Mouse (Mus musculus) midbrain, embryonic 16.5 days (tissue): ENCODE data around the gene Mcu. TPM values are rescaled to one million over a fixed set of nuclear protein-coding genes. Genes with fewer than 3 reads are reported as not detected.

Experiments used
- ATAC-seq: fragments of 200-750 bp; cut with Nextera tagmentation; 2 replicates; pipeline ENCODE4 v1.8.0; 2017; ENCODE audit warnings: moderate TSS enrichment
- H3K27ac ChIP-seq: fragments of 300-500 bp; sonication (generic); 2 replicates; pipeline ENCODE4 v1.5.1; 2014; ENCODE audit warnings: mild to moderate bottlenecking, low read length, mixed read lengths
- H3K27me3 ChIP-seq: fragments of 300-500 bp; sonication (generic); 2 replicates; pipeline ENCODE4 v1.6.1; 2014; ENCODE audit warnings: low read depth, low read length, mixed read lengths; ENCODE audit not compliant: control insufficient read depth, insufficient read depth
- H3K36me3 ChIP-seq: fragments of 300-500 bp; sonication (generic); 2 replicates; pipeline ENCODE4 v1.6.1; 2014; ENCODE audit warnings: mild to moderate bottlenecking, low read length, moderate library complexity, mixed read lengths; ENCODE audit not compliant: control insufficient read depth, insufficient read depth
- H3K4me1 ChIP-seq: fragments of 300-500 bp; sonication (generic); 2 replicates; pipeline ENCODE4 v1.6.1; 2014; ENCODE audit warnings: mild to moderate bottlenecking, low read length, mixed read lengths; ENCODE audit not compliant: control insufficient read depth, insufficient read depth
- H3K4me2 ChIP-seq: fragments of 300-500 bp; sonication (generic); 2 replicates; pipeline ENCODE4 v1.6.1; 2014; ENCODE audit warnings: mild to moderate bottlenecking, low read length, mixed read lengths
- H3K4me3 ChIP-seq: fragments of 300-500 bp; sonication (generic); 2 replicates; pipeline ENCODE4 v1.5.1; 2014; ENCODE audit warnings: low read depth, mild to moderate bottlenecking, low read length, moderate library complexity, mixed read lengths
- H3K9ac ChIP-seq: fragments of 300-500 bp; sonication (generic); 2 replicates; pipeline ENCODE4 v1.6.1; 2014; ENCODE audit warnings: low read depth, low read length, mixed read lengths
- H3K9me3 ChIP-seq: fragments of 300-500 bp; sonication (generic); replicated peaks from 2 replicates; pipeline ENCODE4 v1.6.1; 2014; ENCODE audit warnings: mild to moderate bottlenecking, low read length, mixed read lengths; ENCODE audit not compliant: control insufficient read depth, poor library complexity, severe bottlenecking
- WGBS: fragments of 180-500 bp; shearing (Covaris S2); extraction: QIAGEN DNeasy Blood & Tissue Kit; methylation state at CpG from one replicate; pipeline ENCODE4 v1.1.7; 2014; 5-methylcytosine and 5-hydroxymethylcytosine counted together
- polyA plus RNA-seq: library from polyadenylated mRNA; unstranded; fragments of >200 nt; fragmentation: Nextera tagmentation; extraction: Ambion mirVana; gene quantifications from 2 replicates; pipeline ENCODE4 v1.2.1, GENCODE M21; 2015

The Mcu gene
- polyA plus RNA-seq, 1 experiment from 2014 or later = 36.4 TPM

DNA sequence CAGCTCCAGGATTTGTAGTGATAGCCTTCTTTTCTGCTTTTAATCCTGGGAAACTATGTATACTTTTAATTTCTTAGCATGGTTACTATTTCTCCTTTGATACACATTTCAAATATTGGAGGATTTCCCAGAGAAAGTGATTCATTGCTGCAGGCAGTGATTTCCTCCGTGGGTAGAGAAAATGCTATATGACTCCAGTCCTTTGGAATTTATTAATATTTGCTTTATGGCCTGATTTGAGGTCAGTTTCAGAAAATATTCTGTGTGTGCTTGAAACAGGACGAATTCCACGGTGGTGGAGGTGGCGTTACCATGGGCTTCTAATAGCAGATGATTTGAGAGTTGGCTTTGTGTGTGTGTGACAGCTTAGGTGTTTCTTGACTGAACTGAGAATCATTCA lies 107.3 kb downstream of the Mcu start:
- no peak for ATAC-seq
- H3K27me3 ChIP-seq = no peaks in the 10 kb centered on the region
- 77% methylated on average over 4 of the region's 4 CpGs for WGBS
- no peaks in the 10 kb centered on the region for H3K36me3 ChIP-seq
- no peak overlapping the region for H3K27ac ChIP-seq
- no peak overlapping the region for H3K4me3 ChIP-seq
- peaks cover 5% of the 10 kb centered on the region for H3K4me1 ChIP-seq
- H3K9ac ChIP-seq = no peak overlapping the region
- no peak overlapping the region for H3K4me2 ChIP-seq
- H3K9me3 ChIP-seq = no peaks in the 10 kb centered on the region

DNA sequence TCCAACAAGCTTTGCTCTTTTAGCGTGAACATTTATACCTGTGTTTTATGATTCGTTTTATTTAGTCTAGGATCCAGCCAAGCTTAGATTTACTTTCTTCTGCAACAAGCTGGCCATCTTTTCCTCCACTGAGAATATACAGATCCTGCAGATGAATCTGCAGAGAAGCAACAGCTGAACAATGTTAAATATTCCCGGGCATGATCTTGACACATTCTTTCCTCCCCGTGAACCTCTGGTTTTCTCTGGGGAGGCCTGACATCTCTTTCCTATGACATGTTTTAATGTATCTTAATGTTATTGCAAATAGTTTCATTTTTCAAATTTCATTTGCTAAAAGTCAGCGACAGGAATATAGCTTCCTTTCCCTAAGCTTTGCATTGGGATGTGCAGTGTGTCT lies 109.8 kb downstream of the Mcu start:
- H3K27me3 ChIP-seq = no peaks in the 10 kb centered on the region
- no peak for ATAC-seq
- H3K36me3 ChIP-seq = no peaks in the 10 kb centered on the region
- H3K4me1 ChIP-seq = peaks cover 5% of the 10 kb centered on the region
- no peaks in the 10 kb centered on the region for H3K9me3 ChIP-seq
- no peak overlapping the region for H3K27ac ChIP-seq
- H3K4me3 ChIP-seq = no peak overlapping the region
- H3K4me2 ChIP-seq = no peak overlapping the region
- WGBS = 87% methylated on average over 5 of the region's 5 CpGs
- no peak overlapping the region for H3K9ac ChIP-seq

DNA sequence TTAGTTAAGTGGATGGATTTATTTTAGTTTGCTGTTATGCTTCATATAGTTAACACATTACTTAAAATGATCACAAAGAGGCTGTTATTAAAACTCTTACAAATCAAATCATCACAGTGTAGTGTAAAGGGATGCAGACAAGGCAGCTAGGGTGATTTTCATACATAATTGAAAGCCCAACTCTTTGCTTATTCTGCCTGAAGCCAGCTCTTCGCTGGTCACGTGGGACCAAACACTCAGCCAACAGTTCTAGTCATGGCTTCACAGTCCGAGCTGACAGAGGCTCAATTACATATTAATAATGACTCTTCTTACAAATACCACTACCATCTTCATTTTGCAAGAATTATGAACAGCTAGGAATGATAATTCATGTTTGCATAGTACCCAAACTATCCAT lies 112.2 kb downstream of the Mcu start:
- no peaks in the 10 kb centered on the region for H3K27me3 ChIP-seq
- H3K4me1 ChIP-seq = peaks cover 3% of the 10 kb centered on the region
- ATAC-seq = peak; percentile 76
- no peaks in the 10 kb centered on the region for H3K36me3 ChIP-seq
- no peak overlapping the region for H3K4me3 ChIP-seq
- H3K9ac ChIP-seq = no peak overlapping the region
- H3K9me3 ChIP-seq = no peaks in the 10 kb centered on the region
- no peak overlapping the region for H3K27ac ChIP-seq
- WGBS = 38% methylated on average over 3 of the region's 3 CpGs
- no peak overlapping the region; the same call in 1 of the 2 replicates for H3K4me2 ChIP-seq

DNA sequence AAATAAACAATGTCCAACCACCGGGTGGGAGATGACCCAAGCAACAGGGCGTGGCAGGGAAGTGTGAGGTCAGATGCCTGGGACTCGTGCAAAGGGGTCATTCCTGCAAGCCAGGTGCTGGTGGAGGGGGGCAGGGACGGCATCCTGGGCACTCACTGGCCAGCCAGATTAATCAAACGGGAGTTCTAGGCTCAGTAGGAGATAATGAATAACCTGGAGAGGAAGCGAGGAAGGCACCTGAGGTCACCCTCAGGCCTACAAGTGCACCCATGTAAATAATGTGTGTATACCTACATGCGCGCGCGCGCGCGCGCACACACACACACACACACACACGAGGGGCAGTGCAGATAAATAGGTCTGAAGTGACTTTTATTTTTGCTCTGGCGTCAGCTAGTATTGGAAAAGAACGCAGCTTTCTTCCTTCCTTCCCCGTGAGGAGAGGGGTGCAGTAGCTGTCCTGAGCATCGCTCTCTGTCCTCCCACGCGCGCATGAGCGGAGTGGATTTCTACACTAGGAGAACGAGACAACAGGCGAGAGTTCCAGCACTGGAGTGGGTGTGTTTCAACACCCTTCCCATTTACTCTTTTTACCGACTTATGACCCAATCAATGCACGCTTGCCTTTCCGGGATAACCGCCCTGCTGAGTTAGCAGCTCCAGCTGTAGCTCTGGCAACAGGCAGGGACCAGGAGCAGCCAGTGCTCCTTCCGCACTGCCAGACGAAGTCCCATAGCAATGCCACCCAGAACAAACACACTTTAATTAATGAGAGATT lies 112.9 kb downstream of the Mcu start:
- Histone ChIP-seq H3K27ac (no peak overlapping the region), H3K4me1 (peaks cover 3% of the 10 kb centered on the region), H3K27me3 (no peaks in the 10 kb centered on the region), H3K4me3 (peak overlapping the region; percentile 0; the same call in 1 of the 2 replicates), H3K4me2 (peak overlapping the region; percentile 44), H3K9me3 (no peaks in the 10 kb centered on the region), H3K9ac (no peak overlapping the region), H3K36me3 (no peaks in the 10 kb centered on the region)
- 52% methylated on average over 31 of the region's 31 CpGs for whole genome bisulfite sequencing
- peak; percentile 70 for ATAC-seq

DNA sequence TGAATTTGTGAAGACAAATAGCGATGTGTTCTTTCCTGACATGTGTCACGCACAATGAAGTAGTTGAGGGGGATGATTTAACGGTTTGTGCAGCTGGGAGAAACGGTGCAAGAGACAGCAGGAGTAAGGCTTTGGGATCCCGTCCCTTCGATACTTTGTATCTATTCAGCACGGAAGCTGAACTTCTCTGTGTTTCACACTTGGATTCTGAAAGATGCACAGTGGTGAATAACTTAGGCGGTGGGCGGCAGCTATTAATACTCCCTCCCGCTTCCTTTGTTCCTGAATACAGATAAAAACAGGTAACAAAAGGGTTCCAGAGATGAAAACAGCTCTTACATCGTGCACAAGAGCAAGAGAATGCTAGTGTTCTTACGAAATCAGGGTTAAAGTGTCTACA lies 114.1 kb downstream of the Mcu start:
- Histone ChIP-seq H3K36me3 (no peaks in the 10 kb centered on the region), H3K9me3 (no peaks in the 10 kb centered on the region), H3K4me3 (no peak overlapping the region), H3K4me1 (peaks cover 3% of the 10 kb centered on the region), H3K4me2 (no peak overlapping the region), H3K27ac (no peak overlapping the region), H3K27me3 (no peaks in the 10 kb centered on the region), H3K9ac (no peak overlapping the region)
- ATAC-seq = no peak
- WGBS = 63% methylated on average over 12 of the region's 12 CpGs

DNA sequence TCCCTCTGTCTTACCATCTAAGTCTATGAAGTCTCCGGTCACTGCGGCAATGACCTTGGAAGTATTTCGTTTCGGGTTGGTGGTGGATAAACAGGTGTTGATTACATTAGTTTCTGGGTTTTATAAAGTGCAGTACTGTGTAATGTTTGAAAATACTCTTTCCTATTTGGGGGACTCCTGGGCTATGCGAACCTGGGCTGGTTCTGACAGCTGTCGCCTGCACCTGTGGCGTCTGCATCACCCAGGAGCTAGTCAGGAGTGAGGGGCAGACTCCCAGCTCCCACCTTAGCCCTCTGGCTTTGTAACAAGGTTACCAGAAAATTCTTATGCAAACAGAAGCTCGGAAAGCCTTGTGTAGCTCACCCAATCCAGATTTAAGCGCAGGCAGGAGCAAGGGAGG lies 114.7 kb downstream of the Mcu start:
- no peaks in the 10 kb centered on the region for H3K27me3 ChIP-seq
- 88% methylated on average over 9 of the region's 9 CpGs for WGBS

DNA sequence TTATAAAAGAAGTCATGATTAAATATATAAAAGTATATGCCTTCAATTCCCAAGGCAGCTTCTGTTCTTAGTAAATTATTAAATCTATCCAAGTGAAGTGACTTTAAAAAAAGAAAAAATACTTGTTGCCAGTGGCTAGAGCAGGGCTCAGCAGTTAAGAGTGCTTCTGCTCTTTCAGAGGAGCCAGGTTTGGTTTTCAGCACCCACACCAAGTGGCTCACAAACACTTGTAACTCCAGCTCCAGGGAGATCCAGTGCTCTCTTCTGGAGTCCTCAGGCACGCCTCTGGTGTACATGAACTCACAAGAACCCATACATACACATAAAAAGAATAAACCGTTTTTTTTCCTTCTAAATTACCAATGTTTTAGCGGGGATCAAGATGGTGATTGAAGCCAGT lies 116.3 kb downstream of the Mcu start:
- WGBS = 85% methylated on average over 3 of the region's 3 CpGs
- no peak overlapping the region for H3K4me3 ChIP-seq
- no peak overlapping the region for H3K27ac ChIP-seq
- peaks cover 3% of the 10 kb centered on the region for H3K4me1 ChIP-seq
- no peaks in the 10 kb centered on the region for H3K9me3 ChIP-seq
- no peak for ATAC-seq
- H3K4me2 ChIP-seq = no peak overlapping the region
- H3K36me3 ChIP-seq = no peaks in the 10 kb centered on the region
- H3K9ac ChIP-seq = no peak overlapping the region
- H3K27me3 ChIP-seq = no peaks in the 10 kb centered on the region

More for the DNA sequence above, 114.7 kb downstream of the Mcu start:
- Histone ChIP-seq H3K4me2 (no peak overlapping the region), H3K9ac (no peak overlapping the region), H3K4me3 (no peak overlapping the region), H3K36me3 (no peaks in the 10 kb centered on the region), H3K4me1 (peaks cover 3% of the 10 kb centered on the region), H3K27ac (no peak overlapping the region), H3K9me3 (no peaks in the 10 kb centered on the region)
- no peak for ATAC-seq

DNA sequence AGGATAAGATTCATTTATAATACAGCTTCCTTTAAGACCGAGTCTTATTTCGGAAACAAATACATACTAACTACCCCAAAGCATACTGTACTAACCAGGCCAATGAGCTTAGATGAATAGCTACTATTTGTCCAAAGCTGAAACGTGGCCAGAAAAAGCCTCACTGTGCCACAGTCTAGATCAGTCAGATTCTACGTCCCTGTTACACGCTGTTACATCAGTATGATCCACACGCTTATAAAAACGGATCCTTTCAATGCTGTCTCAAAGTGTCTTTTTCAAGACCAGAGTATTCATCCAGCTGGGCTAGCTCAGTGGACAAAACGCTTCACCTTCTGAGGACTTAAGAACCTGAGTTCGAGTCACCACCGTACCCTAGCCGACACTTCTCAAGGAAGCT lies 119.5 kb downstream of the Mcu start:
- H3K4me3 ChIP-seq = no peak overlapping the region
- no peaks in the 10 kb centered on the region for H3K27me3 ChIP-seq
- no peak for ATAC-seq
- no peaks in the 10 kb centered on the region for H3K36me3 ChIP-seq
- H3K9ac ChIP-seq = no peak overlapping the region
- WGBS = 92% methylated on average over 11 of the region's 11 CpGs
- H3K27ac ChIP-seq = no peak overlapping the region
- no peaks in the 10 kb centered on the region; the same call in 1 of the 2 replicates for H3K9me3 ChIP-seq
- H3K4me2 ChIP-seq = no peak overlapping the region
- no peaks in the 10 kb centered on the region for H3K4me1 ChIP-seq

DNA sequence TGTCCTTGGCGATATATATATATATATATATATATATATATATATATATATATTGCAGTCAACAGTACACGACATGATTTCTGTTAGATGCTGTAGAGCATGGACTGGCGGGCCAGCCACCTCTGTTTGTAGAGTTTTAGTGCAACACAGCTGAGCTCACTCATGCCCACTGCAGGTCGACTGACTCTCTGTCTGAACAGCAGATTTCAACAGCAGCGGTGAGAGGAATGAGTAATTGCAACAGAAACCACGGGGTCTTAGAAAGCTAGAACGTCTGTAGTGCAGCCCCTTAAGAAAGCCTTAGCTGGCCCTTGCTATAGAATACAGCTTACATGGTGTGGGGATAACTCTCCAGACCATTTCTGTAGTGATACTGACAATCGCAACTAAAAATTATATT lies 121.6 kb downstream of the Mcu start:
- H3K27me3 ChIP-seq = no peaks in the 10 kb centered on the region
- 86% methylated on average over 8 of the region's 8 CpGs for WGBS
- no peak overlapping the region for H3K4me3 ChIP-seq
- no peak for ATAC-seq
- H3K9ac ChIP-seq = no peak overlapping the region
- H3K4me2 ChIP-seq = no peak overlapping the region
- no peaks in the 10 kb centered on the region for H3K4me1 ChIP-seq
- H3K27ac ChIP-seq = no peak overlapping the region
- no peaks in the 10 kb centered on the region for H3K36me3 ChIP-seq
- H3K9me3 ChIP-seq = no peaks in the 10 kb centered on the region; the same call in 1 of the 2 replicates
